Mouse (Mus musculus) lung, embryonic 15.5 days (tissue): ENCODE results near the gene Icam4. TPM values are rescaled to one million over a fixed set of nuclear protein-coding genes. Genes with fewer than 3 reads are reported as not detected.
"Not testable (repeated sequence)": the region's sequence is repeated elsewhere in the genome, so short reads cannot be mapped to it uniquely, and the experiment has no call there.

Source experiments
- ATAC-seq: fragments of 200-750 bp; cut with Nextera tagmentation; 2 replicates; pipeline ENCODE4 v1.8.0; 2017; ENCODE audit warnings: moderate number of reproducible peaks, borderline replicate concordance; ENCODE audit not compliant: low FRiP score, low TSS enrichment; ENCODE audit errors: extremely low read depth
- H3K27ac ChIP-seq: fragments of 300-500 bp; sonication (generic); 2 replicates; pipeline ENCODE4 v1.5.1; 2015; ENCODE audit warnings: moderate library complexity, mild to moderate bottlenecking, inconsistent platforms
- H3K27me3 ChIP-seq: fragments of 300-500 bp; sonication (generic); 2 replicates; pipeline ENCODE4 v1.6.1; 2015; ENCODE audit warnings: inconsistent platforms
- H3K36me3 ChIP-seq: fragments of 300-500 bp; sonication (generic); 2 replicates; pipeline ENCODE4 v1.6.1; 2015; ENCODE audit warnings: inconsistent platforms
- H3K4me1 ChIP-seq: fragments of 300-500 bp; sonication (generic); 2 replicates; pipeline ENCODE4 v1.6.1; 2015; ENCODE audit warnings: inconsistent platforms
- H3K4me2 ChIP-seq: fragments of 300-500 bp; sonication (generic); 2 replicates; pipeline ENCODE4 v1.6.1; 2015; ENCODE audit warnings: inconsistent platforms, mild to moderate bottlenecking, moderate library complexity
- H3K4me3 ChIP-seq: fragments of 300-500 bp; sonication (generic); 2 replicates; pipeline ENCODE4 v1.5.1; 2015; ENCODE audit warnings: mild to moderate bottlenecking, inconsistent platforms
- H3K9ac ChIP-seq: fragments of 300-500 bp; sonication (generic); 2 replicates; pipeline ENCODE4 v1.6.1; 2015; ENCODE audit warnings: inconsistent platforms
- H3K9me3 ChIP-seq: fragments of 300-500 bp; sonication (generic); 2 replicates; pipeline ENCODE4 v1.6.1; 2016; ENCODE audit warnings: inconsistent platforms
- WGBS: fragments of 180-500 bp; shearing (Covaris S2); methylation state at CpG from one replicate; pipeline ENCODE4 v1.1.7; 2015; 5-methylcytosine and 5-hydroxymethylcytosine counted together
- polyA plus RNA-seq: library from polyadenylated mRNA; unstranded; fragments of >200 nt; fragmentation: Nextera tagmentation; extraction: Ambion mirVana; gene quantifications from 2 replicates; pipeline ENCODE4 v1.2.1, GENCODE M21; 2015

Gene Icam4
- 2.4 and 2.9 TPM in 2 replicates for polyA plus RNA-seq

DNA sequence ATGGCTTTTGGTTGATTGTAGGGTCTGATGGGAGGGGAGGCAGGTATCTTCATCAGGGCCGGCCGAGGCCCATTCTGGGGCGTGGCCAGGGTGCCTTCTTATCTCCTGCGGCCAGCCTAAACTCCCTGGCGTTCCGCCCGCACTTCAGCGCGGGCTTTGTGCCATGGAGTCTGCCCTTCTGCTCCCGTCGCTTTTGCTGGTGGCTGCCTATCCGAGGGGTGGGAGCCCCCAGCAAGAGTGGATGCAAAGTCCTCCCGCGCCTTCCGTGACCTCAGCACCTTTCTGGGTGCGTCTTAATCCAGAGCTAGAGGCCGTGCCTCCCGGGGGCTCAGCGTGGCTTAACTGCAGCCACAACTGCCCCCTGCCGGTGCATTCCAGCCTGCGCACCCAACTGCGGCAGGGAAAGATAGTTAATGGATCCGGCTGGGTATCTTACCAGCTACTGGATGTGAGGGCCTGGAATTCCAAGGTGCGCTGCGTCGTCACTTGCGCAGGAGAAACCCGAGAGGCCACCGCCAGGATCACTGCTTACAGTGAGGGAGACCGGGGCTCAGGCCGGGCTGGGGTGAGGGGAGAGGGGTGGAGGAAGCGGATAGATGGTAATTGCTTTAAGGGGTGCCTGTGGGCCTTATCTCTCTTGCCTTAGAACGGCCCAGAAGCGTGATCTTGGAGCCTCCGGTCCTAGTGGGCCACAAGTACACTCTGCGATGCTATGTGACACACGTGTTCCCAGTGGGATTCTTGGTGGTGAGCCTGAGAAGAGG is at the start of gene Icam4:
Gene Icam4 (plus strand): TSS at position 83 of the 764 bp plus-strand sequence.
- Histone ChIP-seq H3K4me1 (peaks cover 67% of the 10 kb centered on the region), H3K36me3 (no peaks in the 10 kb centered on the region), H3K9me3 (no peaks in the 10 kb centered on the region), H3K4me3 (peak within 1 kb of the TSS; percentile 50), H3K27ac (peak within 1 kb of the TSS; percentile 25), H3K4me2 (peak within 1 kb of the TSS; percentile 97), H3K9ac (no peak within 1 kb of the TSS), H3K27me3 (peaks cover 28% of the 10 kb centered on the region)
- 2% methylated on average over 37 of the region's 37 CpGs for WGBS
- ATAC-seq, result peak; percentile 2; the same call in 1 of the 2 replicates

DNA sequence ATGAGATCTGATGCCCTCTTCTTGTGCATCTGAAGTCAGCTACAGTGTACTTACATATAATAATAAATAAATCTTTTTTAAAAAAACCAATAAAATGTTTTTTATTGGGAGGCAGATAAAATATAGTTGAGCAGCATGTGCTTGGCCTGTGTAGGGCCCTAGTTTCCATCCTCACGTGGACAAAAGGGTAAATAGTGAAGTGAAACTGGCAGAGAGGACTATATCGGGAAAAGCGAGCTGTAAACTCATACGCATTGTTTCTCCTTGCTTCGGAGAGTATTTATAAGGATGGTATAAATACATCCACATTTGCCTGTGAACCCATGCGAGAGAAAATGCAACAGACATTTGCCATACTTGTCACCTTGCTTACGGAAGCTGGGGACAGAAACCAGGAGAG is 49.4 kb upstream of the Icam4 start:
- 84% methylated on average over 7 of the region's 7 CpGs for WGBS
- no peaks in the 10 kb centered on the region for H3K9me3 ChIP-seq
- H3K9ac ChIP-seq, result no peak overlapping the region
- ATAC-seq, result no peak
- H3K36me3 ChIP-seq, result no peaks in the 10 kb centered on the region
- no peak overlapping the region for H3K4me2 ChIP-seq
- H3K4me1 ChIP-seq, result peaks cover 33% of the 10 kb centered on the region
- H3K27me3 ChIP-seq, result no peaks in the 10 kb centered on the region
- H3K4me3 ChIP-seq, result no peak overlapping the region
- H3K27ac ChIP-seq, result no peak overlapping the region

DNA sequence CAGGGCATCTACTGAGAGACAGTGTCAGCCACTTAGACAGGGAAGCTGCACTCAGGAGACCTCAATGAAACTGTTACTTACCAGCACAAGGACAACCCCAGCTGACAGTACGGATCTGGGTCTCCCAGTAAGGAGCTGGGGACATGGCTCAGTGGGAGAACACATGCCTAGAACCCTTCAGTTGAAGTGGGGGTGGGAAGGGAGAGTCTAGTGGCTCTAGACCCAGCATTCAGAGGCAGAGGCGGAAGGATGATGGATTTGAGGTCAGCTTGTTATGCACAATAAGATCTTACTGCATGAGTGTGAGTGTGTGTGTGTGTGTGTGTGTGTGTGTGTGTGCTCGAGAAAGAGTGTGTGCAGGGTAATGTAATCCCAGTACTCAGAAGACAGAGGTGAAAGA is 47.0 kb upstream of the Icam4 start:
- ATAC-seq, result no peak
- Histone ChIP-seq H3K4me1 (peaks cover 30% of the 10 kb centered on the region), H3K9ac (no peak overlapping the region), H3K4me3 (no peak overlapping the region), H3K27ac (no peak overlapping the region), H3K4me2 (no peak overlapping the region), H3K9me3 (no peaks in the 10 kb centered on the region), H3K27me3 (no peaks in the 10 kb centered on the region), H3K36me3 (no peaks in the 10 kb centered on the region)
- 56% methylated on average over 3 of the region's 3 CpGs for WGBS

DNA sequence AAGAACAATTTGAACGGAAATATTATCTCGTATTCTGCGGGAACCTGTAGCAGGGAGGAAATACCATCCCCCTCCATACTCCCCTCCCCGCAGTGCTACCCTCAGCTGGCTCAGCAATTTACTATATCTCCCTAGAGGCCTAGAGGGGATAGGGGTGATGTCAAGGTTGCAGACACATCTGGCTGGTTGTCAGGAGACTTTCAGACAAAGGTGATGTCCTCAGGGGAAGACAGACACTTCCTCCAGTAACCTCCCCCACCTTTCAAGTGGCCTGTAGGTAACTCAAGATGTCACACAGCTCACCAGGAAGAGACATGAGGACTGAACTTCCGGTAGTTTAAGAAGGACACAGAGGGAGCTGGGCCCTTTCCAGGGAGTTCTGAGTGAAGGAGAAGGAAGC is 46.0 kb upstream of the Icam4 start:
- Histone ChIP-seq H3K27me3 (no peaks in the 10 kb centered on the region), H3K9me3 (no peaks in the 10 kb centered on the region), H3K4me2 (no peak overlapping the region), H3K36me3 (no peaks in the 10 kb centered on the region), H3K4me1 (peaks cover 35% of the 10 kb centered on the region), H3K4me3 (no peak overlapping the region), H3K27ac (no peak overlapping the region), H3K9ac (no peak overlapping the region)
- ATAC-seq, result no peak
- 44% methylated on average over 5 of the region's 5 CpGs for WGBS

DNA sequence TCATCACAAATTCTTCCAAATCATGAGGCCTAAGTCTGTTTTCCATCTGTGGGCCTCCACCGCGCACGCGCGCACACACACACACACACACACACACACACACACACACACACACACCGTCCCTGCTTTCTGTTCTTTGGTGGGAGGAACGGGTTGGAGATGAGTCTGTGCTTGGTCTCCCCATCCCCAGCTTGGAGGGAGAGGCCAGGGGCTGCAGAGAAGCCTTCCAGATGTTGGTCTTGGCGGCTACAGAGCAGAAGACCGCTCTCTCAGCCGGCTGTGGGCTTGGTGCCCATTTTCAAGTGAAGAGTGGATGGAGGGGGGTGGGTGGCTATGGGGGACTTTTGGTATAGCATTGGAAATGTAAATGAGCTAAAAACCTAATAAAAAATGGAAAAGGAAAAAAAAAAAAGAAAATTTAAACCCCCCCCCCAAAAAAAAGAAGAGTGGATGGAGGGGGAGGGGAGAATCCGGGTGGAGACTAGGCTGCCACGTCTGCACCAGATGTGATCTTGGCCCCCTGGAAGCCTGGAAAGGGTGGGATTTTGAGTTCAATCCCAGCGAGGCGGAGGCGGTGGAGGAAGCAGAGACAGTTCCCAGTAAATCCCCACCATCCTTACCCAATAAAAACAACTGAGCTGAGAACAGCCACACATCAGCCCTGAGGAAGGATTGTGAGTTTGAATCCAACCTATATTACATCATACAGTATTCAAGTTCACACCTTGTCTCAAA is 42.1 kb upstream of the Icam4 start:
- ATAC-seq, result peak; percentile 91
- no peaks in the 10 kb centered on the region for H3K9me3 ChIP-seq
- 43% methylated on average over 15 of the region's 15 CpGs for WGBS

DNA sequence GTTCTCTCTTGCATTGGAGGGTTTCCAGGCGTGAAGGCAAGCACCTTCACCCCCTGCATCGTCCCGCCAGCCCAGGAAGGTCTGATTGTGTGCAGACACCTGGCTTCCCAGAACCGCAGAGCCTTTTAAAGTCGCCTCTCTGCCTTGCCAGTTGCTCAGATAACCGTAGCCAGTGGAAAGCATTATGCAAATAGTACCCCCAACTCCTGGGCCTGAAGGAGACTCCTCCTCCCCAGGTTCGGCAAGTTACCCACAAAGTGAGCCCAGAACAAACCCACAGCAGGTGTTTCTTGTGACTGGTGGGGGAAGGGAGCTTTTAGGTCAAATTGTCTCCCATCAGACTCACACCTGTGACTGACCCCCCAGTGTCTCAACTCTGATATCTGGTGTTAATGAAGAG is 41.2 kb upstream of the Icam4 start:
- ATAC-seq, result no peak
- Histone ChIP-seq H3K36me3 (no peaks in the 10 kb centered on the region), H3K9ac (no peak overlapping the region), H3K9me3 (no peaks in the 10 kb centered on the region), H3K4me1 (peaks cover 60% of the 10 kb centered on the region), H3K4me3 (no peak overlapping the region), H3K27me3 (no peaks in the 10 kb centered on the region), H3K4me2 (no peak overlapping the region), H3K27ac (peak overlapping the region; percentile 75)
- WGBS, result 25% methylated on average over 7 of the region's 7 CpGs

More for the DNA sequence above, 42.1 kb upstream of the Icam4 start:
- Histone ChIP-seq H3K27ac (peak overlapping the region; percentile 75), H3K4me2 (no peak overlapping the region), H3K27me3 (no peaks in the 10 kb centered on the region), H3K36me3 (no peaks in the 10 kb centered on the region), H3K9ac (no peak overlapping the region), H3K4me1 (peaks cover 51% of the 10 kb centered on the region), H3K4me3 (no peak overlapping the region)

DNA sequence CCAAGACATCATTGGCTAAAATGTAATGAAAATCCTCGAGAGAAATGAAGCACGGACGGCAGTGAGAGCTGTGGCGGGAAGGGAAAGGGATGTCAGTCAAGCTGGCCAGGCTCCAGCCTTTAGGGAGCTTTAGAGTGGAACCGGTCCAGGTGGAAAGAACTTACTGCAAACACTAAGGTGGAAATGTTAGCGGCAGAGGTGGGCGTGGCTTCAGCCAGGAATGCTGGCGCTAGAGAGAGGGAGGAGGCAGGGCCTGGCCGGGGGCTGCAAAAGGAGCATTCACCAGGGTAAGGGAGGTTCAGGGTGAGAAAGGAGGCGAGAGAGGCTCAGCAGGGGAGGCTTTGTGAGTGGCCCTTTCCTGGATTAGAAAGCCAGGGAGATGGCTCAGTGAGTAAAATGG is 38.3 kb upstream of the Icam4 start:
- ATAC-seq, result no peak
- no peak overlapping the region for H3K9ac ChIP-seq
- no peaks in the 10 kb centered on the region for H3K27me3 ChIP-seq
- H3K36me3 ChIP-seq, result no peaks in the 10 kb centered on the region
- peaks cover 58% of the 10 kb centered on the region for H3K4me1 ChIP-seq
- peak overlapping the region; percentile 85 for H3K27ac ChIP-seq
- no peaks in the 10 kb centered on the region for H3K9me3 ChIP-seq
- WGBS, result 6% methylated on average over 10 of the region's 10 CpGs
- H3K4me2 ChIP-seq, result peak overlapping the region; percentile 28; the same call in 1 of the 2 replicates
- H3K4me3 ChIP-seq, result no peak overlapping the region

DNA sequence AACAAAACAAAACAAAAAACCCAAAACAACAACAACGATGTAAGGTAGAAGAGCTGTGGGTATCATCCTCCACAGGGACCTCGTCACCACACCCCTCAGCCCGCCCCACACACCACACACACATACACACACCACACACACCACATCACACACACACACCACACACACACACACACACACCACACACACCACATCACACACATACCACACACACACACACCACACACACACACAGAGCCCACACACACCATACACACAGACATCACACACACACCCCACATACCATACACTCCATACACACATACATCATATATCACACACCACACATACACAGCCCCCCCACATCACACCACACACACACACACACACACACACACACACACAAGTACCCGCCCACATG is 37.6 kb upstream of the Icam4 start:
- Histone ChIP-seq H3K27me3 (no peaks in the 10 kb centered on the region), H3K9me3 (no peaks in the 10 kb centered on the region), H3K4me3 (no peak overlapping the region), H3K36me3 (no peaks in the 10 kb centered on the region), H3K9ac (no peak overlapping the region), H3K4me2 (no peak overlapping the region), H3K4me1 (peaks cover 55% of the 10 kb centered on the region), H3K27ac (peak overlapping the region; percentile 91)
- 83% methylated on average over 4 of the region's 4 CpGs for WGBS
- ATAC-seq, result no peak

DNA sequence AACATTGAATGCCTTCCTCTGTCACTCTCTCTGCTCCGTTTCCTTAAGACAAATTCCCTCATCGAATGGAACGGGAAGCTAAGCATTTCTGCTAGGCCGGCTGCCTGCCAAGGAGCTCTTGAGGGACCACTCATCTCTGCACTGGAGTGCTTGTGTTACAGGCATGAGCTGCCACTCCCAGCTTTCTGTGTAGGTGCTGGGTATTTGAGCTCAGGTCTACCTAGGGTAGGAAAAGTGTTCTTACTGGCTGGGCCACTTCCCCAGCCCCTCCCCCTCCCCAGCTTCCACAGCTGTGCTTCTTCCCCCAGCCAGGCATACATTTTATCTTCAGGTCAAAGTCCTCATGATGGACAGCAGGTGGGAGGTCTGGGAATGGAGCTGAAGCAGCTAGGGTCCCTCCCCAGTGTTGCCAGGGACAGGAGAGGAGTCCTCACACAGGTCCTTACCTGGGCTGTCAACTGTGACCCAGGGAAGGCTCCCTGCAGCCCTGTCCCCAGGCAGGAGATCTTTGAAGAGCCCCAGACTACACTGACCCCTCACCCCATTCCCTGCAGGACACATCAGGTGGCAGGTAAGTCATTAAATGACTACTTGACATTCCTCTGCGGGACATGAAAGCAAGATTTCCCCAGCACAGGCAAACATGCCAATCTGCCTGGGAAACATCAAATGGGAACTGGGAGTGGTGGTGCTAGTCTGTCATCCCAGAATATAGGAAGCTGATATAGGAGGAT is 35.8 kb upstream of the Icam4 start:
- H3K36me3 ChIP-seq, result no peaks in the 10 kb centered on the region
- H3K27me3 ChIP-seq, result no peaks in the 10 kb centered on the region
- H3K4me3 ChIP-seq, result no peak overlapping the region
- WGBS, result 39% methylated on average over 5 of the region's 5 CpGs
- peak; percentile 80 for ATAC-seq
- H3K9me3 ChIP-seq, result no peaks in the 10 kb centered on the region
- H3K9ac ChIP-seq, result no peak overlapping the region
- H3K27ac ChIP-seq, result peak overlapping the region; percentile 91
- H3K4me1 ChIP-seq, result peaks cover 42% of the 10 kb centered on the region
- peak overlapping the region; percentile 29; the same call in 1 of the 2 replicates for H3K4me2 ChIP-seq

DNA sequence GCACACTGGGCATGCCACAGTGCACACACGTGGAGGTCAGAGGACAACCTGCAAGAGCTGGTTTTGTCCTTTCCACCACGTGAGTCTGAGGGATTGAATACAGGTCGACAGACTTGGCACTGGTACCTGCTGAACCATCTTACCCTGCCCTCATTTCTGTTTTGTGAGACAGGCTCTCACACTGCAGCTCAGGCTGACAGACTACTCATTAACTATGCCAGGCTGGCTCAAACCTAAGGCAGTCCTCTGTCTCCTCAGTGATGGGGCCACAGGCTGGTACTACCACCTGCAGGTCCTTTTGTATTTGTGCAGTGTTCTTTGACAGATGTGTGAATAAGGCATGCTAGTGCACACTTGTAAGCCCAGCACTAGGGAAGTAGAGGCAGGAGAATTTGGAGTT is 34.1 kb upstream of the Icam4 start:
- H3K4me1 ChIP-seq, result peaks cover 28% of the 10 kb centered on the region
- 65% methylated on average over 3 of the region's 3 CpGs for WGBS
- H3K9ac ChIP-seq, result no peak overlapping the region
- H3K36me3 ChIP-seq, result no peaks in the 10 kb centered on the region
- no peak overlapping the region for H3K27ac ChIP-seq
- no peak for ATAC-seq
- no peaks in the 10 kb centered on the region for H3K9me3 ChIP-seq
- H3K4me2 ChIP-seq, result no peak overlapping the region
- H3K27me3 ChIP-seq, result no peaks in the 10 kb centered on the region
- no peak overlapping the region for H3K4me3 ChIP-seq

DNA sequence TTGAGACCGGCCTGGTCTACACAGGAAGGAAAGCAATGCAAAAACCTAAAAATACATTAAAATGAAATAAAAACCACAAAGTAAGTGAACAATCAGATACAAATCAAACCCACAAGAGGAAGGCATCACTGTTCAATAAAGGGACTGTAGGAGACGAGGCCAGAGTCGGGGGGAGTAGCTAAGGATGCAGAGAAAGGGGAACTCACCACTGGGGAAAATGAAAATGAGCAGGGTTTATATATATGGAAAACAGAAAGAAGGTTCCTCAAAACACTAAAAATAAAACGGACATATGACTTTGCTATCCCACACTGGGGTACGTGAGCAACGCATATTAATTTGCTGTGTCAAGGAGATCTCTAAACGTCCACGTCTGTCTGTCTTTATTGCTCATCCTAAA is 32.1 kb upstream of the Icam4 start:
- WGBS, result 84% methylated on average over 8 of the region's 8 CpGs
- Histone ChIP-seq H3K27me3 (no peaks in the 10 kb centered on the region), H3K4me2 (no peak overlapping the region), H3K27ac (no peak overlapping the region), H3K9ac (no peak overlapping the region), H3K9me3 (no peaks in the 10 kb centered on the region), H3K4me3 (no peak overlapping the region), H3K4me1 (peaks cover 24% of the 10 kb centered on the region), H3K36me3 (no peaks in the 10 kb centered on the region)
- no peak for ATAC-seq

DNA sequence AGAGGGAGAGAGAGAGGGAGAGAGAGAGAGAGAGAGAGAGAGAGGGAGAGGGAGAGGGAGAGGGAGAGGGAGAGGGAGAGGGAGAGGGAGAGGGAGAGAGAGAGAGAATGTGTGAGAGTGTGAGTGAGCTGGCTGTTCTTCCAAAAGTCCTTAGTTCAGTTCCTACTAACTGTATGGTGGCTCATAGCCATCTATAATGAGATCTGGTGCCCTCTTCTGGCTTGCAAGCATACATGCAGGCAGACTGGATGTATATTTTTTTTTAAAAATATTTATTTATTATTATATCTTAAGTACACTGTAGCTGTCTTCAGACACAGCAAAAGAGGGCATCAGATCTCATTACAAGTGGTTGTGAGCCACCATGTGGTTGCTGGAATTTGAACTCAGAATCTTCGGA is 30.8 kb upstream of the Icam4 start:
- not testable (repeated sequence) for H3K4me2 ChIP-seq, H3K27me3 ChIP-seq, H3K4me3 ChIP-seq, H3K36me3 ChIP-seq, H3K9me3 ChIP-seq, ATAC-seq, H3K9ac ChIP-seq, H3K27ac ChIP-seq
- 56% methylated on average over 1 of the region's 1 CpGs for WGBS
- peaks cover 22% of the 10 kb centered on the region for H3K4me1 ChIP-seq
